In genomic region chr17:74564151-74564550, GRCm38 (mm10) we compare ENCODE assay signal across 30 mouse cellular contexts. TPM values are rescaled to one million over a fixed set of nuclear protein-coding genes. Genes with fewer than 3 reads are reported as not detected.
DNase-seq lines count a peak whose midpoint lies in the region; ATAC-seq and TF ChIP-seq lines count a peak whose summit lies in the region.
"Had no signal": no experiment of that assay in that cellular context is flagged by ENCODE, and none has a peak within 500 bp of the region (broad histone marks: within the 10 kb centered on the region; RNA-seq: fewer than 3 reads in every experiment).

No protein-coding gene starts in this region.

- peak; percentile 4 for TF ChIP-seq CTCF in left cerebral cortex, adult 2 months (IDR thresholded peaks at IDR 0.05)
- peak; percentile 24 for TF ChIP-seq CTCF in Patski (IDR thresholded peaks at IDR 0.05)

- DNase-seq in kidney, adult 11 months = peak; percentile 6
- peak; percentile 43 for DNase-seq in kidney, adult 9 months
- DNase-seq in left cerebral cortex, adult 2 months (ENCODE audit: extremely low spot score in 1 of 2, low spot score in 2 of 2) = no peak
- DNase-seq in left cerebral cortex, postnatal 25 days (ENCODE audit: low spot score in 2 of 2) = no peak
- DNase-seq in Patski (ENCODE audit: low read depth, low spot score) = no peak
- DNase-seq: adrenal gland, adult 8-10 months; adrenal gland, postnatal 25 days; B cell, adult 2 months; cerebellum, adult 11-12 months; cerebellum, adult 8-10 months; cerebellum, postnatal 10 days; cerebellum, postnatal 36 days; embryo, embryonic 11 days; gastrocnemius, postnatal 25 days; heart, adult 18-20 months; heart, postnatal 10 days; heart, postnatal 36 days had no signal

- CTCF ChIA-PET in Patski (lab: Charles Lee) = interaction anchor here (1.1 to 1.4 kb wide), 2 partner anchors 14 to 18 kb away, joined by 3 read pairs; no protein-coding TSS in a partner anchor

- no peak for ATAC-seq in kidney, embryonic 16.5 days (ENCODE audit: low FRiP score, low TSS enrichment)
- ATAC-seq in kidney, embryonic 14.5 days (ENCODE audit: low FRiP score, low TSS enrichment) = no peak
- ATAC-seq in Patski = no peak
- ATAC-seq: forebrain, embryonic 15.5 days had no signal

- H3K4me2 ChIP-seq in kidney, embryonic 16.5 days (replicated peaks; ENCODE audit: low read depth, low read length) = no peak overlapping the region
- no peak overlapping the region for H3K4me2 ChIP-seq in kidney, embryonic 14.5 days (replicated peaks; ENCODE audit: low read depth, low read length)
- H3K4me2 ChIP-seq: embryonic facial prominence, embryonic 13.5 days; forebrain, embryonic 12.5 days; forebrain, embryonic 15.5 days; heart, embryonic 12.5 days; heart, embryonic 15.5 days; hindbrain, embryonic 13.5 days had no signal

- H3K27me3 ChIP-seq in kidney, embryonic 16.5 days (ENCODE audit: insufficient read depth, low read length) = no peaks in the 10 kb centered on the region
- H3K27me3 ChIP-seq in kidney, embryonic 14.5 days (ENCODE audit: control insufficient read depth, insufficient read depth, low read length) = no peaks in the 10 kb centered on the region
- H3K27me3 ChIP-seq in Patski = no peaks in the 10 kb centered on the region
- H3K27me3 ChIP-seq: CH12.LX; embryonic facial prominence, embryonic 13.5 days; forebrain, embryonic 12.5 days; forebrain, embryonic 15.5 days; heart, embryonic 12.5 days; heart, embryonic 15.5 days; hindbrain, embryonic 13.5 days had no signal

- H3K9ac ChIP-seq in kidney, embryonic 16.5 days (replicated peaks; ENCODE audit: low read length) = no peak overlapping the region
- H3K9ac ChIP-seq in kidney, embryonic 14.5 days (ENCODE audit: low read depth, low read length) = no peak overlapping the region
- H3K9ac ChIP-seq: embryonic facial prominence, embryonic 13.5 days; forebrain, embryonic 12.5 days; forebrain, embryonic 15.5 days; heart, embryonic 12.5 days; heart, embryonic 15.5 days; hindbrain, embryonic 13.5 days had no signal

- peaks cover 24% of the 10 kb centered on the region for H3K36me3 ChIP-seq in kidney, embryonic 16.5 days (ENCODE audit: insufficient read depth, low read length)
- H3K36me3 ChIP-seq in kidney, embryonic 14.5 days (ENCODE audit: control insufficient read depth, insufficient read depth, low read length) = peaks cover 47% of the 10 kb centered on the region

- no peaks in the 10 kb centered on the region for H3K9me3 ChIP-seq in kidney, embryonic 16.5 days (ENCODE audit: low read length)
- no peaks in the 10 kb centered on the region for H3K9me3 ChIP-seq in kidney, embryonic 14.5 days (ENCODE audit: control insufficient read depth, low read length)
- H3K9me3 ChIP-seq: embryonic facial prominence, embryonic 10.5 days; embryonic facial prominence, embryonic 13.5 days; forebrain, embryonic 12.5 days; forebrain, embryonic 15.5 days; G1E; heart, embryonic 12.5 days; heart, embryonic 15.5 days; hindbrain, embryonic 10.5 days; hindbrain, embryonic 13.5 days had no signal

- H3K27ac ChIP-seq in kidney, embryonic 16.5 days (ENCODE audit: low read length) = no peak overlapping the region
- no peak overlapping the region for H3K27ac ChIP-seq in kidney, embryonic 14.5 days (ENCODE audit: low read depth, low read length)
- no peak overlapping the region for H3K27ac ChIP-seq in left cerebral cortex, adult 2 months
- H3K27ac ChIP-seq: embryonic facial prominence, embryonic 10.5 days; embryonic facial prominence, embryonic 13.5 days; forebrain, embryonic 12.5 days; forebrain, embryonic 15.5 days; heart, embryonic 15.5 days; hindbrain, embryonic 10.5 days; hindbrain, embryonic 13.5 days had no signal

- POLR2A ChIA-PET in Patski (lab: Charles Lee) = interaction anchor here (1.2 kb wide), 1 partner anchor 35 kb away, joined by 7 read pairs; no protein-coding TSS in a partner anchor

- H3K4me1 ChIP-seq in kidney, embryonic 16.5 days (ENCODE audit: insufficient read depth, low read length) = no peaks in the 10 kb centered on the region
- H3K4me1 ChIP-seq in kidney, embryonic 14.5 days (ENCODE audit: control insufficient read depth, insufficient read depth, low read length) = no peaks in the 10 kb centered on the region
- H3K4me1 ChIP-seq: embryonic facial prominence, embryonic 10.5 days; embryonic facial prominence, embryonic 13.5 days; forebrain, embryonic 12.5 days; forebrain, embryonic 15.5 days; heart, embryonic 12.5 days; heart, embryonic 15.5 days; hindbrain, embryonic 10.5 days; hindbrain, embryonic 13.5 days had no signal

- H3K4me3 ChIP-seq in kidney, embryonic 16.5 days (ENCODE audit: low read length) = no peak overlapping the region
- no peak overlapping the region for H3K4me3 ChIP-seq in kidney, embryonic 14.5 days (ENCODE audit: low read length)
- H3K4me3 ChIP-seq in left cerebral cortex, adult 2 months = no peak overlapping the region
- H3K4me3 ChIP-seq: embryonic facial prominence, embryonic 10.5 days; embryonic facial prominence, embryonic 13.5 days; erythroblast, embryonic 14.5 days; forebrain, embryonic 12.5 days; forebrain, embryonic 15.5 days; heart, embryonic 12.5 days; heart, embryonic 15.5 days; hindbrain, embryonic 10.5 days; hindbrain, embryonic 13.5 days had no signal

- in situ Hi-C loops in Patski (cut with MboI; ENCODE audit: low pct_unique_long_range_greater_than_20kb) = no loop called here

- intact Hi-C loops in left cerebral cortex, adult 2 months (cut with DNase I) = no loop called here
- intact Hi-C loops in left cerebral cortex, postnatal 25 days (cut with DNase I) = no loop called here

RNA-seq across cellular contexts. Expression of gene Birc6, which starts 36.1 kb away (rescaled TPM):
- 64.6 and 86.6 TPM in 2 replicates for polyA plus RNA-seq in kidney, embryonic 16.5 days (2015; fragmentation: Nextera tagmentation; extraction: Ambion mirVana)
- polyA plus RNA-seq in kidney, embryonic 14.5 days (2014; fragmentation: Nextera tagmentation; extraction: Ambion mirVana) = 110 and 120 TPM in 2 replicates
- total RNA-seq in left cerebral cortex, adult 2 months (2021) = 100 to 1,000 TPM; 132 to 144 TPM
- total RNA-seq in left cerebral cortex, postnatal 25 days (2021) = 100 to 1,000 TPM; 138 to 140 TPM
- 57.4 TPM for polyA plus RNA-seq in Patski (2021)

Comparison
In these comparisons a context has a peak if more than half of its experiments do, and no peak if none do; other contexts are left out.
1. DNase-seq: peak in kidney, adult 11 months (single experiment) and kidney, adult 9 months (single experiment); none in left cerebral cortex, adult 2 months (0 of 2), left cerebral cortex, postnatal 25 days (0 of 2) and Patski (single experiment).